Mouse (Mus musculus) kidney, adult 8-10 months (tissue): ENCODE results near the gene Bhlha15.

ENCODE experiments used
- DNase-seq, 2 experiments: peaks; one replicate each; pipeline ENCODE4 v3.0.0; 2022

Gene Bhlha15

DNA sequence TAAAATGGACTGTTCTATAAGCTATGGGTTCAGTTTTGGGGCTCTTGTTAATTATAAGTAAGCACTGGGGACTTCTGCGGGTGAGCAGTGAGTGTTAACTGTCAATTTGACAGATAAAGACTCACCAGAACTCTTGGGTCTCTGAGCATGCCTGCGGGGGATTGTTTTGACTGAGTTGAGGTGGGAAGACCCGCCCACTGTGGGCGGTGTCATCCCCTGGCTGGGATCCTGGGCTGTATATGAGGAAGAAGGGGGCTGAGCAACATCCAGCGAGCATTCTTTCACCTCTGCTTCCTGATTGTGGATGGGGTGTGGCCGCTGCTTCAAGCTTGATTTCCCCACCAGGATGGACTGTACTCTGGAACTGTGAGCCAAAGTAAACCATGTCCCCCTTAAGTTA, 44.1 kb downstream of the Bhlha15 start:
- no peak for DNase-seq

DNA sequence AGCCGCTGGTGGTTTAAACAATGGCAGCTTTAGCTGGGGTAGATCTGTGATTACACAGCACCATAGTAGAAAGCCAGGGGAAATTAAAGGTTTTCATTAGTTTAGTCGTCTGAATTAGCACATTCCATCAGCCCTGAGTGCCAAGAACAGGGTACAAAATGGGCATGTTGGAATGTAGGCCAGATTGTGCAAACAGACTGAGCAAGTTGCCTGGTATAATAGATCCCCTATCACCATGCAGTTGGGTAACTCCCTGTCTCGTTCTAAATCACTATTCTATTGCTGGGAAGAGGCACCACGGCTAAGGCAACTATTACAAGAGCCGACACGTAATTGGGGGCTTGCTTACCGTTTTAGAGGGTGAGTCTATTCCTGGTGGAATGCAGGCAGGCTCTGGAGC, 44.6 kb downstream of the Bhlha15 start:
- no peak for DNase-seq

GRCm38 (mm10) chr5:144238969-144239368, 48.9 kb downstream of the Bhlha15 start:
- no peak for DNase-seq
